27 mouse cellular contexts compared by ENCODE assay signal in the genomic region with DNA sequence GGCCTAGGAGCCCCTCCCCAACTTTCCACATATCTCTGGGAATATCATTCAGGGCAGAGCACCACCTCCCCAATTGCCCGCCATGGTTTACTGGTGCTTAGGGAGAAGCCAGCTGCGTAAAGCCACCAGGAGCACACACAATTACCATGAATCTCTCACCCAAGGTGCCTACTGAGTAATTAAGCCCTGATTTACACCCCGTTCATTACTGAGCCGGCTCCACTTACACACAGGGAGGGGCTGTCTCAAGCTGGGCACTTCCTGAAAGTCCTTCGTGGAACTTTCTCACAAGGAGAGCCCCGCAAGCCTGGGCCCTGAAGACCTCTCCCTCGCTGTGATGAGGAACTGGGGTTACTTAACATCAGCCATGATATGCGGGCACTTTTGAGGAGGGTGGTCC.
DNase-seq lines count a peak whose midpoint lies in the region; ATAC-seq and TF ChIP-seq lines count a peak whose summit lies in the region.
"Had no signal": no experiment of that assay in that cellular context is flagged by ENCODE, and none has a peak within 500 bp of the region (broad histone marks: within the 10 kb centered on the region; RNA-seq: fewer than 3 reads in every experiment).

No protein-coding gene starts in this region.

- H3K4me3 ChIP-seq in kidney, embryonic 14.5 days (ENCODE audit: low read length): no peak overlapping the region
- no peak overlapping the region for H3K4me3 ChIP-seq in kidney, postnatal 0 days (replicated peaks; ENCODE audit: low read depth, low read length)
- H3K4me3 ChIP-seq in limb, embryonic 10.5 days: no peak overlapping the region
- H3K4me3 ChIP-seq in limb, embryonic 12.5 days (replicated peaks): no peak overlapping the region
- H3K4me3 ChIP-seq in hindbrain, embryonic 14.5 days (replicated peaks; ENCODE audit: low read length): no peak overlapping the region
- H3K4me3 ChIP-seq: embryonic facial prominence, embryonic 15.5 days; forebrain, embryonic 12.5 days; forebrain, embryonic 15.5 days; heart, adult 2 months; heart, embryonic 10.5 days; heart, embryonic 13.5 days; hindbrain, embryonic 15.5 days had no signal

- peak; percentile 79 for ATAC-seq in kidney, embryonic 14.5 days (ENCODE audit: low FRiP score, low TSS enrichment)
- no peak for ATAC-seq in kidney, postnatal 0 days (replicated peaks; ENCODE audit: low FRiP score, low read depth)
- no peak for ATAC-seq in limb, embryonic 12.5 days (ENCODE audit: insufficient number of reproducible peaks, insufficient read depth, low FRiP score, low TSS enrichment, low read depth)
- no peak for ATAC-seq in hindbrain, embryonic 14.5 days (ENCODE audit: low FRiP score)
- ATAC-seq: CD4-positive, CD25-positive, alpha-beta regulatory T cell, adult 4 months; forebrain, embryonic 15.5 days had no signal

- no peaks in the 10 kb centered on the region for H3K27me3 ChIP-seq in kidney, embryonic 14.5 days (ENCODE audit: control insufficient read depth, insufficient read depth, low read length)
- no peaks in the 10 kb centered on the region for H3K27me3 ChIP-seq in kidney, postnatal 0 days (ENCODE audit: insufficient read depth, low read length)
- no peaks in the 10 kb centered on the region for H3K27me3 ChIP-seq in limb, embryonic 10.5 days (ENCODE audit: low read depth, poor library complexity, severe bottlenecking)
- no peaks in the 10 kb centered on the region for H3K27me3 ChIP-seq in limb, embryonic 12.5 days
- H3K27me3 ChIP-seq in hindbrain, embryonic 14.5 days (ENCODE audit: control insufficient read depth, insufficient read depth, low read length): no peaks in the 10 kb centered on the region
- H3K27me3 ChIP-seq: embryonic facial prominence, embryonic 15.5 days; forebrain, embryonic 12.5 days; forebrain, embryonic 15.5 days; heart, embryonic 13.5 days; hindbrain, embryonic 15.5 days had no signal

- no peak for DNase-seq in kidney, adult 11 months
- DNase-seq in kidney, postnatal 0 days (ENCODE audit: low spot score): peak; percentile 62
- no peak for DNase-seq in kidney, postnatal 25 days
- no peak for DNase-seq in limb, embryonic 10.5 days (ENCODE audit: low spot score)
- DNase-seq in left cerebral cortex, postnatal 10 days (ENCODE audit: extremely low spot score in 1 of 2, low spot score in 2 of 2): no peak
- no peak for DNase-seq in hindbrain, embryonic 14.5 days (ENCODE audit: low spot score)
- DNase-seq: adrenal gland, adult 2 months; adrenal gland, postnatal 14 days; cerebellum, adult 11-12 months; cerebellum, adult 8-10 months; cerebellum, postnatal 10 days; cerebellum, postnatal 36 days; embryo, embryonic 11 days; gastrocnemius, postnatal 10 days; gastrocnemius, postnatal 36 days; heart, adult 2 months; heart, postnatal 14 days; heart, postnatal 4 days had no signal

- TF ChIP-seq CTCF in kidney, postnatal 0 days (IDR thresholded peaks at IDR 0.05; ENCODE audit: low read depth): no peak

- H3K27ac ChIP-seq in kidney, embryonic 14.5 days (ENCODE audit: low read depth, low read length): no peak overlapping the region
- no peak overlapping the region for H3K27ac ChIP-seq in kidney, postnatal 0 days
- H3K27ac ChIP-seq in limb, embryonic 10.5 days: peak overlapping the region; percentile 47
- H3K27ac ChIP-seq in limb, embryonic 12.5 days: 0 out of 2 replicates have a peak overlapping the region, but pooled peaks have one; percentile 2
- H3K27ac ChIP-seq in hindbrain, embryonic 14.5 days: no peak overlapping the region
- H3K27ac ChIP-seq: embryonic facial prominence, embryonic 15.5 days; forebrain, embryonic 12.5 days; forebrain, embryonic 15.5 days; heart, adult 2 months; heart, embryonic 10.5 days; heart, embryonic 13.5 days; hindbrain, embryonic 15.5 days had no signal

- no peak overlapping the region for H3K9ac ChIP-seq in kidney, embryonic 14.5 days (ENCODE audit: low read depth, low read length)
- H3K9ac ChIP-seq in kidney, postnatal 0 days (ENCODE audit: low read depth, low read length): no peak overlapping the region
- H3K9ac ChIP-seq in limb, embryonic 12.5 days (replicated peaks): no peak overlapping the region
- no peak overlapping the region for H3K9ac ChIP-seq in hindbrain, embryonic 14.5 days
- H3K9ac ChIP-seq: embryonic facial prominence, embryonic 15.5 days; forebrain, embryonic 12.5 days; forebrain, embryonic 15.5 days; heart, embryonic 13.5 days; hindbrain, embryonic 15.5 days had no signal

- intact Hi-C loops in left cerebral cortex, postnatal 10 days (cut with DNase I): no loop called here

- peaks cover 5% of the 10 kb centered on the region for H3K36me3 ChIP-seq in kidney, embryonic 14.5 days (ENCODE audit: control insufficient read depth, insufficient read depth, low read length)
- 0 out of 2 replicates have a peak, but pooled peaks cover 4% of the 10 kb centered on the region for H3K36me3 ChIP-seq in kidney, postnatal 0 days (ENCODE audit: insufficient read depth, low read length)
- H3K36me3 ChIP-seq in limb, embryonic 10.5 days: peaks cover 33% of the 10 kb centered on the region
- peaks cover 33% of the 10 kb centered on the region for H3K36me3 ChIP-seq in limb, embryonic 12.5 days
- H3K36me3 ChIP-seq in hindbrain, embryonic 14.5 days (replicated peaks; ENCODE audit: control insufficient read depth, insufficient read depth): peaks cover 6% of the 10 kb centered on the region; the same call in 1 of the 2 replicates
- H3K36me3 ChIP-seq: forebrain, embryonic 15.5 days; hindbrain, embryonic 15.5 days had no signal

- WGBS in kidney, embryonic 14.5 days: 25% methylated on average over 8 of the region's 8 CpGs
- WGBS in kidney, postnatal 0 days: 27% methylated on average over 8 of the region's 8 CpGs
- WGBS in limb, embryonic 10.5 days: 37% methylated on average over 8 of the region's 8 CpGs
- 27% methylated on average over 8 of the region's 8 CpGs for WGBS in limb, embryonic 12.5 days
- WGBS in hindbrain, embryonic 14.5 days: 75% methylated on average over 8 of the region's 8 CpGs

- H3K4me2 ChIP-seq in kidney, embryonic 14.5 days (replicated peaks; ENCODE audit: low read depth, low read length): no peak overlapping the region
- H3K4me2 ChIP-seq in kidney, postnatal 0 days (ENCODE audit: low read length): no peak overlapping the region
- H3K4me2 ChIP-seq in limb, embryonic 12.5 days: no peak overlapping the region
- no peak overlapping the region for H3K4me2 ChIP-seq in hindbrain, embryonic 14.5 days (replicated peaks)
- H3K4me2 ChIP-seq: embryonic facial prominence, embryonic 15.5 days; forebrain, embryonic 12.5 days; forebrain, embryonic 15.5 days; heart, embryonic 13.5 days; hindbrain, embryonic 15.5 days had no signal

- peaks cover 17% of the 10 kb centered on the region for H3K4me1 ChIP-seq in kidney, embryonic 14.5 days (ENCODE audit: control insufficient read depth, insufficient read depth, low read length)
- H3K4me1 ChIP-seq in kidney, postnatal 0 days (replicated peaks; ENCODE audit: insufficient read depth, low read length): no peaks in the 10 kb centered on the region
- peaks cover 51% of the 10 kb centered on the region for H3K4me1 ChIP-seq in limb, embryonic 10.5 days
- H3K4me1 ChIP-seq in limb, embryonic 12.5 days (replicated peaks): peaks cover 38% of the 10 kb centered on the region
- 0 out of 2 replicates have a peak, but pooled peaks cover 14% of the 10 kb centered on the region for H3K4me1 ChIP-seq in hindbrain, embryonic 14.5 days (replicated peaks; ENCODE audit: control insufficient read depth, insufficient read depth, low read length)
- H3K4me1 ChIP-seq: heart, embryonic 10.5 days had no signal

- H3K9me3 ChIP-seq in kidney, embryonic 14.5 days (ENCODE audit: control insufficient read depth, low read length): no peaks in the 10 kb centered on the region
- no peaks in the 10 kb centered on the region for H3K9me3 ChIP-seq in kidney, postnatal 0 days (replicated peaks; ENCODE audit: low read length)
- no peaks in the 10 kb centered on the region for H3K9me3 ChIP-seq in limb, embryonic 10.5 days (replicated peaks)
- no peaks in the 10 kb centered on the region for H3K9me3 ChIP-seq in limb, embryonic 12.5 days
- H3K9me3 ChIP-seq in hindbrain, embryonic 14.5 days (ENCODE audit: control insufficient read depth, low read length): no peaks in the 10 kb centered on the region
- H3K9me3 ChIP-seq: embryonic facial prominence, embryonic 15.5 days; forebrain, embryonic 12.5 days; forebrain, embryonic 15.5 days; heart, embryonic 10.5 days; heart, embryonic 13.5 days; hindbrain, embryonic 15.5 days had no signal

Comparison
In these comparisons a context has a peak if more than half of its experiments do, and no peak if none do; other contexts are left out.
1. H3K27ac ChIP-seq: peak in limb, embryonic 10.5 days (single experiment) and limb, embryonic 12.5 days (single experiment); none in kidney, embryonic 14.5 days (single experiment), kidney, postnatal 0 days (single experiment) and hindbrain, embryonic 14.5 days (single experiment).